Mouse (Mus musculus): ENCODE data around the gene Uqcc2. TPM values are rescaled to one million over a fixed set of nuclear protein-coding genes. Genes with fewer than 3 reads are reported as not detected.

The Uqcc2 gene
- total RNA-seq, 1 experiment from 2014 or later: 143 TPM

DNA sequence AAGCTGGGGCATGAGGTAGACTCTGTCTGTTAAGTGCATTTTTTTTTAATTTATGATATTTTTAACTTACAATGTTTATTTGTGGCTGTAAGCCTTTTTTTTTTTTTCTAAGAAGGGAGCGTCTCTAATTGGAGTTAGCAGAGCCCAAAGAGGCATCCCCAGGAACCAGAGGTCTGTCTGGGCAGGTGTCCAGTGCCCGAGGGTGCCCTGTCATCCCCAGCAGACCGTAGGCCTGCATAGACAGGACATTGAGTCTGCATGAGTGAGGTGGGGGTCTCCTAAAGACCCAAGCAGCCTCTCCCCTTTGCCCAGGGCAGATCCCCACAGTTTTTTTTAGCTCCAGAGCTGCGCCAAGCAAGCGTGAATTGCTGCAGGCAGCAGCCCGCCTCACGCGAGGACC lies 22.0 kb upstream of the Uqcc2 start:
- no peak for ATAC-seq (replicated peaks; ENCODE audit: low read depth, poor library complexity, severe bottlenecking)

DNA sequence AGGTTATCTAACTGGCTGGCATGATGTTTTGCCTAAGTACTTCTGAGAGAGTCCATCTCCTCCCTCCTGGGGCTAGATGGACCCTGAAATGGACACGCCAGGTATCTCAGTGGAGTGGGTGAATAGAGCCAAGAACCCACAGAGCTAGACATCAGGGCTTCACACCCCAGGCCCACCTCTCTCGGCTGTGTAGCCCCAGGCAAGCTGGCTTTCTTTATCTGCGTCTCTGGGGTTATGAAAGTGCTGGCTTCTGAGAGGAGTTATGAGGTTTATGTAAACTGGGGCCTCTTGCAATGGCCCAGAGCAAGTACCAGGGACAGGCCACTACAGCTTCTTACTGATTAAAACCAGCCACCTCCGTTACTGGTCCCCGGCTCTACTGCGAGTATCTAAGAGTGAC lies 21.2 kb upstream of the Uqcc2 start:
- no peak for ATAC-seq (replicated peaks; ENCODE audit: low read depth, poor library complexity, severe bottlenecking)

DNA sequence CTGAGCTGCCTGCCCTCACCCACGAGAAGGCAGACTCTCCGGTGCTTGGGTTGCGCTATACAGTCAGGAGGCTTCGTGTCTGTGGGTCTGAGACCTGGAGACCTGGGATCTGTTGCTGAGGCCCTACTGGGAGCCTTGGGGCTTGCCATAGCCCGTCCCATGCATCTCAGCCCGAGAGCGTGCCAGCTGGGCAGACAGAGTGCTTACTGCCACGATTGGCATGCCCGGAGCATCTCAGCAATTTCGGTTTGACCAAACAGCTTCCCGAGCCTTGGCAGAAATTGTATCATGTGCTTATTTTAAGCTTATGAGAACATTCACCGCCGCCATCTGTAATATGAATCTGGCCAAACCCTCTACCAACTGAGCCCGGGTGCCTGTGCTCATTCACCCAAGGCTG lies 20.5 kb upstream of the Uqcc2 start:
- no peak for ATAC-seq (replicated peaks; ENCODE audit: low read depth, poor library complexity, severe bottlenecking)

DNA sequence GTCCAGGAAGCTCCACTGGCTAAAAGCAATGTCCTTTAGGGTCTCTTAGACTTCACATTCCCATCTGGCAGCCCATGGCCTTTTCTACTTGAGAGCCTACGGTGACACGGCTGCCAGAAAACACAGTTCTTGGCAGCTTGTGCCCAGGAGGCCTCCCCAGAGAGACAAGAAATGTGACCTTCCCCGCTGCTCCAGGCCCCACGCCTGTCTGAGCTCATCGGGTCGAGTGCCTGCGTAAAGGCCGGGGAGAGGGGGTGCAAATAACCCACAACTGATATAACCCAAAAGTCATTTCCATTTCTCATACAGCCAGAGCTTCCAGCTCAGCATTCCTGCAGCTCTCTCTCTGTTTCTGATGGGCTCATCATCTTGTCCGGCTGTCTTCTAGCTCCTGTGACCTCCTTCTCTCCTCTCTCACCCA lies 20.1 kb upstream of the Uqcc2 start:
- ATAC-seq (replicated peaks; ENCODE audit: low read depth, poor library complexity, severe bottlenecking): no peak

DNA sequence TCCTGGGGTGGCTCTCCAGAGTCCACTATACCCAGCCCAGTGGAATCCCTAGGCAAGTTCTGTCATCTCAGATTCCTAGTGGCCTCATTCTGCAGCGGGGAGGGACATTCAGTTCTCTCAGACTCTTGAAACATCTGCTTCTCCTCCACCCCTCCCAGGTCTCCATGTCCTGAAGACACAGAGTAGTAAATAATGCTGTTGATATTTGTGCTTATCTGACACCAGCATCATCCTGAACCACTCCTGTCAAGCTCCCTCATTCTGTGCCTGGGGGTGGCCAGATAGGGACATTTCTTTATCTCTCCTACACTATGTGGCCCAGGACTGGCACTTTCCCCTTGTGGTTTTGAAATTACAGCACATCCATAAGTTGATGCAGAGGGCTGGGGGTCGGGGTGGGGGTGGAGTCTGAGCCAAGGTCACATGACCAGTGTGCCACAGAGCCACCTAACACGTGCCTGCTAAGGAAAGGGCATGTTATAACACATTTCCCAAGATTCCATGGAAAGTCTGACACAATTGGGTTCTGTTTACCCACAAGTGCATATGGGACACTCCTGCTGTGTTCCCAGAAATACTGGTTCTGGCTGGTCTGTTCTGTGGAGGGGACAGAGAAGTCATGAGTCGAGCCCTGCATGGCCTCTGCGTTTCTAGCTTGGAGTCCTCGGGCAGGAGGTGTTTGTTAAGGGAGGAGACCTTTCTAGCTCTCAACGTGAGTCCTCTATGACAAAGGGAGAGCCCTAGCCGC lies 19.4 kb upstream of the Uqcc2 start:
- ATAC-seq (replicated peaks; ENCODE audit: low read depth, poor library complexity, severe bottlenecking): peak; percentile 85

DNA sequence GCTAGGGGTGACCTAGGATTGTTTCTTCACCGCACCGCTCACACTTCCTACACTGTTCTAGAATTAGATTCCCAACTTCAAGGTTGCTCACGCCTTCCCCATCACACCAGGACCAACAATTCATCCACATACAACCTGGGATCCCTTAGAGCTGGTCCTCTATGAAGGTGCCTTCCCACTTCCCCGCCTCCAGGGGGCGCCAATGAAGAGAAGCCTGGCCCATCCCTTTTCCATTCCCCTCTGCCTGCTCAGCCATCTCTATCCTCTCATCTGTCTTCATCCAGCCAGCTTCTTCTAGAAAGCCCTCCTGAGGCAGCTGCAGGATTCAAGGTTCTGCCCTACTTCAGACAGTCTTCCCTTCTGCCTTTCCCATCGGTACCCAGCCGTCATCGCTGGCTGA lies 17.7 kb upstream of the Uqcc2 start:
- ATAC-seq (replicated peaks; ENCODE audit: low read depth, poor library complexity, severe bottlenecking): no peak

DNA sequence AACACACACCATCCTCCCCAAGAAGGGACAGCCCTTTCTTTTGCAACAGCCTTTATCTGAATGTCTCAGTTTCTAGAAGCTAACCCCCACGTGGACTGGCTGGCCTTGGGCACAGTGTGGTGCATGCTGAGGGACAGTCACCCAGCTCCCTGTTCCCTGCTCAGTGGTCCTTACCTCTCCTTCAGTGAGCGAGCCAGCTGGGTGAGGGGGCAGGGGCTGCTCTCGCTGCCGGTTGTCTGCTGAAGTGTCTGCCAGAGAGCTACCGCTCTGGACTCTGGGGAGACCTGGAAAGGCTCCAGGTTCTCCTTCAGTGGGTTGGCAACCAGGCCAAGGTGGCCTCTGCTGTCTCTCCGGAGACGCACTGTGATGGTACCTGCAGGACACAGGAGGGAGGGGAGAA lies 17.2 kb upstream of the Uqcc2 start:
- ATAC-seq (replicated peaks; ENCODE audit: low read depth, poor library complexity, severe bottlenecking): no peak

DNA sequence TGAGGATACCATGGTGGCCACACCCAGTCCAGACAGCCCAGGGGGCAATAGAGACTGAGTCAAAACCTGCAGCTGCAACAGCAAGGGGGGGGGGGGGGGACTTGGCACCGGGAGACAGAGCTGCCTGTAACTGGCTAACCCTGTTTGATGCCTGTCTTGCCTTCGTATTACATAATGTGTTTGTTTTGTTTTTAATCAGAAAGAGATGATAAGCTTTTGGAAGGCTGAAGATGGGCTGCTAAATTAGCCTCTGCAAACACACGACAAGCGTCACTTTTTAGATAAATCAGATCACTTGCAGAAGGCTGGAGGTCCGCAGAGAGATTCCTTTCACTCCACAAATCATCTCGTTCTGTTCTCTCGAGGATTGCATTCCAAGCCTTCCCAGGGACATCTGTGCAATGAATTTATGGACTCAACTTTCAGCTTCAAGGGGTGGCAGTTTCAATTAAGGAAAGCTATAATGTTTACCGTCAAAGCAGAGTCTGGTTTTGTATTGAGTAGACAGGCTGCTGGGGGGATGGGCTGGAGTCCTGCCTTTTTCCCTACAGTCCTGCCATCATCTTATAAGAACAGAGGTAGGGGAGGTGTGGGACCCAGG lies 12.7 kb upstream of the Uqcc2 start:
- ATAC-seq (replicated peaks; ENCODE audit: low read depth, poor library complexity, severe bottlenecking): no peak

DNA sequence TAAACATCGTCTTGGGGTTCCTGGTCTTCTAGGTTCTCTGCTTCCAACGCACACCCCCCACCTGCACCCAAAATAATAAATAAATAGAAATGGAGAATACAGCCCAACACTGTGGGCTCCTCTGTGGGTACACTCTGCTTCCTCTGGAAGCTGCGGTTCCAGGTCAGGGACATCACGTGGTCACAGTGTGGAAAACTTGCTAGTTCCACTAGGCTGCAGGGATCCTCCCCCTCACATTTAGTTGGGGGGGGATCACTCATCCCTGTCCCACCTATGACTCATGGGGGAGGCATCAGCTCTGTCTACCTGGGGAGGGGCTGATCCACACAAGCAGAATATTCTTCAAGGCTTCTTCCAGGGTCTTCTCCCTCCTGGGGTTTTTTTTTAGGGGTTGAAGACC lies 10.4 kb upstream of the Uqcc2 start:
- 0 out of 2 replicates have a peak, but pooled peaks have one; percentile 8 for ATAC-seq (replicated peaks; ENCODE audit: low read depth, poor library complexity, severe bottlenecking)

DNA sequence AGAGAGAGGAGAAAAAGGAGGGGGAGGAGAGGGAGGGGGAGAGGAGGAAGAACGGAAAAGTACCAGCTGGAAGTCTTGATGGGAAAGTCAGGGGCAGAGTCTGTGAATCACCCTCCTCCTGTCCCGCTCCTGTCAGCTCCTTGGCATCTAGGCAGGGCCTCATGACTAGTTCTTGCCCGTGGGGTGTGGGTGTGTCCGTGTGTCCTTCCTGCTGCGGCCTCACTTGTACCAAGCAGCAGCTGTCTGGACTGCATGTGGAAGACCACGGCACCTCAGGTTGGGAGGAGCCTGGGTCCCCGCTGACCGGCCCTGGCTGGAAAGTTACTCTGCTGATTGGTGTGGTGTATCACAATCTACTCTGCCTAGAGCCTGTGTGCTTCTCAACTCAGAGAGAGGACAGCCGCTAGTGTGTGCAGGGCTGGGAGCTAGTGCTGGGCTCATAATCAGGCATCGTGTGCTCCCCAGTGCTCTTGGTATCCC lies 8.3 kb upstream of the Uqcc2 start:
- no peak for ATAC-seq (replicated peaks; ENCODE audit: low read depth, poor library complexity, severe bottlenecking)

DNA sequence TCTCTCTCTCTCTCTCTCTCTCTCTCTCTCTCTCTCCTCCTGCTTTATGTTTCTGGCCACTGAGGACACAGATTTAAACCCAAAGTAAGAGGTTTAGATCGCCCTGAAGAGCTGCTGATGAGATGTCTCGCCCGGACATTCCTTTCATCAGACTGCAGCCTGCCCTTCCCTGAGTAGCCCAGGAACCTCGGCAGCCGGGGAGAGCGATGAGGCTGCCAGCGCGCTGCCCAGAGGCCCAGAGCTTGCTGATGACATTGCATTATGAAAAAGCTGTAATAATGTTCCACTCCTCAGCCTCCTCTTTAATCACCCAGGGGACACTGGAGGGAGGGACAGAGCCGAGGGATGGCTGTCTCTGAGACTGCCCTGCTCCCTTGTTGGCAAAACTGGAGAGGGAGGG lies 6.5 kb upstream of the Uqcc2 start:
- no peak for ATAC-seq (replicated peaks; ENCODE audit: low read depth, poor library complexity, severe bottlenecking)

DNA sequence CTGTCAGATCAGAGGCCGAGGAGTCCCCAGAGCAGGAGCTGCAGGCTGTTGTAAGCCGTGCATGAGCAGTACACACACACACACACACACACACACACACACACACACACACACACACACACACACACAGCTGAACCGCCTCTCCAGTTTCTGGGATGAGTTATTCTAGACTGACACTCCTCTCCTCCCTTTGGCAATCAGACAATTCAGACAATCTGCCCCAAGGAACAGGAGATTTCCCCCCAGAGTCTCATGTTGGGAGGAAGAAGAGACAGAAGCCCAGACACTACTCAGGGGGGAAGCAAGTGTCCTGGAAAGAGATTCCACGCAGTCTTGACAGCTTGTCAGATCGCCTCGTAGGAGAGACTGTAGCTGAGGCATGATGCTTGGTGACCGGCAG lies 5.6 kb upstream of the Uqcc2 start:
- no peak for ATAC-seq (replicated peaks; ENCODE audit: low read depth, poor library complexity, severe bottlenecking)

DNA sequence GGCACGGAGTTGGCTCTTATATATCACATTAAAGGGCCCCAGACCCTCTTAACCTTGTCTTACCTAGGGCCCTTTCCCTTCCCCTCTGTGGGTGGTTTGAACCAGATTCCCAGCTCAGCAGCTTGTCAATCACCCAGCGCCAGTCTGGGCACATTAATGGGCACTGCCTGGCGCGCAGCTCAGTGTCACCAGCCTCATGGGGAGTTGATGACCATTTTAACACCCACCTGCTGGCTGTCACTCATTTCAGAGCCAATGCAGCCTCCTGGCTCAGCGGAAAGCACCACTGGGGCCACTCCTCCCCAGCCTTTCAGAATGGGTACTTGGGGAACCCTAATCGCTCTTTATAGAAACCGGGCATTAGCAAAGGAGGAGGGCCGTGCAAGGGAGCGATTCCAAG lies 4.7 kb upstream of the Uqcc2 start:
- ATAC-seq (replicated peaks; ENCODE audit: low read depth, poor library complexity, severe bottlenecking): no peak

DNA sequence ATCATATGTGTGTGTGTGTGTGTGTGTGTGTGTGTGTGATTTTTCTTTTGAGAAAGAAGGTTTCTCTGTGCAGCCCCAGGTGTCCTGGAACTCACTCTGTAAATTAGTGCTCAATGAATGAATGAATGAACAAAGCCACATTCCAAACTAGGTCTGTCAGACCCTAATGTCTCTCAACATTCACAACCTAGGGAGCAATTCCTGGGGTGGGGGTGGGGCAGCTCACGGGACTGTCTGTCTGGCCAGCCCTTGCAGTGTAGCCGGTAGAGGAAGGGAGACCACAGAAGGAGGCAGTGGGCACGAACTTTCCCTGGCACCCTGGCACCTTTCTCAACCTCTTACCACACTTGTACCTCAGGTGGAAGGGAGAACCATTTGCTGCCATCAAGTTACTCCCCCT lies 999 bp upstream of the Uqcc2 start:
- no peak for ATAC-seq (replicated peaks; ENCODE audit: low read depth, poor library complexity, severe bottlenecking)

DNA sequence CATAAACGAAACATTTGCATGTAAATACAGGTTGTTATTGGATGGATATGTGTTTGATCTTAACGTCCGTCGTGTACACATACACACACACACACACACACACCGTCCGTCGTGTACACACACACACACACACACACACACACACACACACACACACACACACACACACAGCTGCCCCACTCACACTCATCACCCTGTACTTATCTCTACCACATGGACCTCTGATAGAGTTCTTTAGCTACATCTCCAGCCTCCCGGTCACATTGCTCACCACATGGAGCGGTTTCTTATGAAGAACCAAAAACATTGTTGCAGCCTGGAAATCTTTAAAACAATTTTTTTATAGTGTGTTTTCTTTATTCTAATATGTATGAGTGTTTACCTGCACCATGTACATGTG lies 471 bp upstream of the Uqcc2 start:
- no peak; the same call in 1 of the 2 replicates for ATAC-seq (replicated peaks; ENCODE audit: low read depth, poor library complexity, severe bottlenecking)

DNA sequence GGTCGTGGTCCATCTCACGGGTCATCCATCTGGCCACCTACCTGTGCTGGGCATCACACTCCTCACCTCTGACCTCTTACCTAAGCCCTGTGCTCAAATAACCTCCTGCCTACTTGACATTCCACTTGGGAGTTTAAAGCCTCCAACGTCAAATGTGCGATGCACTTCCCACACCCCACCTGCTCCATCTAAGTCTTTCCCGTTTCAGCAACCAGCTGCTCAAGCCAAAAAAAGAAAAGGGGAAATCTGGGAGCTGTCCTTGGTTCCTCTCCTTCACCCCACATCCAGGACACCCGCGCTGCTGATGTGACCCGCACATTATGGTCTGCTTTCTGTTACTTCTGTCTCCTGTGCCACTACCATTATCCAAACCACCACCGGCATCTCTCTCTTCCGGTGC lies 1.5 kb downstream of the Uqcc2 start:
- ATAC-seq (replicated peaks; ENCODE audit: low read depth, poor library complexity, severe bottlenecking): no peak

DNA sequence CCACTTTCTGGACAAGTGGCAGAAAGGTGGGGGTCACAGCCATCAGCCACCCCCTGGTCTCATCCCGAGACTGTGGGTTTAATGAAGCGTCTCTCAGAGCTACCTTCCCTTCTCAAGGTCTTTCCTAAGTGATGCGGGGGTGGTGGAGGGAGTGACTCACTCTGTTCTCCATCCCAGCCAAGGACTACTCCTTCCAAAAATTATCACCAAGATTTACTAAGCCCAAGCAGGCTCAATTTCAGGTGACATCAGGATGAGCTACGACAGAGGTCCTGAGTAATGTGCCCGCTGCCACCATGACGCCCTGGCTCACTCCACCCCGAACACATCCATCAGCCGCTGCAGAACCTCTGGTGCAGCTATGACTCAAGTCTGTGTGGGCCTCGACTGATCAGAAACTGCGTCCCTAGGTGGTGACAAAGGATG lies 2.5 kb downstream of the Uqcc2 start:
- no peak for ATAC-seq (replicated peaks; ENCODE audit: low read depth, poor library complexity, severe bottlenecking)

DNA sequence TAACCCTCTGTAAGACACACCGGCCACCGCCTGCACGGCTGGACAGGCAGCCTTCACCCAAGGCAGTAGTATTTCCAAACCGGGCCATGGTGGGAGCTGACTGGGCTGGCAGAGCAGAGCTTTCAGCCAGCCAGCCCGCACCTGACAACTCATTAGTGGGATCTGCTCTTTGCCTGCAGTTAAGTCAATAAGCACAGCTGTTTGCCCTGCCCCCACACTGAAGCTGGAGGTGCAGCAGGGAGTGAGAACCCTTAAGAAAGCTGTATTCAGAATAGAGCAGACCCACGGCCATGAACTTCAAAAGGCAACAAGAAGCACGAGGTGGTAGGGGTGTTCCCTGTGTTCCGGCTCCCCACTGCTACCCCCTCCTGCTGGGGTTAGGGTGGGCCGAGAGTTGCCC lies 3.5 kb downstream of the Uqcc2 start:
- no peak for ATAC-seq (replicated peaks; ENCODE audit: low read depth, poor library complexity, severe bottlenecking)

DNA sequence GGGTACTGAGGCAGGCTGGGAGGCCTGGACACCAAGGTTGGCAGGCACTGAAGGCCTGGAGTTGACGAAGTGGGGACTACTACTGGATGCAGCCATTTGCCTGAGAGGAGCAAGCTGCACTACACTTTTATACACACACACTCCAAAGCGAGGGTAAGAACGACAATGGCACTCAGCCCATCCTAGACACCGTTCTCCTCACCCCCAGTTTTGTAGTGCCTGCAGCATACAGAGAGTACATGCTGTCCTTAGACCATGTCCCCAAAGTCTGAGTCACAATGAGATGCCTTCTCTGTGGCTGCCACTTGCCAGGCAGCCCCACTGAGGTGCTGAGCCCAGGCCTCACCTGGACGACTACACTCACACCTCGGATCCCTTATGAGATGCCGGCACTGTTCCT lies 3.9 kb downstream of the Uqcc2 start:
- ATAC-seq (replicated peaks; ENCODE audit: low read depth, poor library complexity, severe bottlenecking): no peak

DNA sequence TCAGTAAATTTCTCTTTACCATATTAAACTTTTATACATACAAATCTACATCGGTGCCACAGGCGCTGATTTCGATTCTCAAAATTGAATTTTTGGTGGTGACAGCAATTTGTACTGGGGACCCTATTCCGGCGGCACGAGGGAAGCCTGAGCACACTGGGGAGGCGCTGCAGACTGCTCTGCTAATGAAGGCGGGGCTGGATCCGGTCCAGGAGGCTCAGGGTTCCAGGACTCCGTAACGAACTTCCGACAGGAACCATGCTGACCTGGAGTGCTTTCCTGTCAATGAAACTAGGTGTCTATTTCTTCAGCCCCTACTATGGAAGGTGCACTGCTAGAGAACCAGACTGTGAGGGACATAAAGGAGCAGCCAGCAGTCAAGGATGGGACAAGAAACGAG lies 4.4 kb downstream of the Uqcc2 start:
- no peak for ATAC-seq (replicated peaks; ENCODE audit: low read depth, poor library complexity, severe bottlenecking)

DNA sequence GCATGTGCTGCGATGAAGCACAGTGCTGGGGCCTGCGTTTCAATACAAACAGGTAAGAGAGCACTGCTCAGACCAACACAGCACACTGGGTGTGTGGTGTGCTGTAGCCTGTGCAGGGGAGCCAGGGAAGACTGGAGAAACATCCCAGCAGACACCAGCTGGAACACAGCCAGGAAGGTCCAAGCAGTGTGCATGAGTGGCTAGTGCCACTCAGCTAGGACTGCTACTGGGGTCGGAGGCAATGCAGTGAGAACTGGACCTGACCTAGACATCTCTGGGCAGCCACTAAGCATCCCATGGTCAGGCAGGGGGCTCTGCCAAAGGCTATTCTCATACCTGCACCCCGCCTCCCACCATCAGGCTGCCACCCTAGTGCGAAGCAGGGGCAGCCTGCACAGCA lies 5.5 kb downstream of the Uqcc2 start:
- no peak for ATAC-seq (replicated peaks; ENCODE audit: low read depth, poor library complexity, severe bottlenecking)

DNA sequence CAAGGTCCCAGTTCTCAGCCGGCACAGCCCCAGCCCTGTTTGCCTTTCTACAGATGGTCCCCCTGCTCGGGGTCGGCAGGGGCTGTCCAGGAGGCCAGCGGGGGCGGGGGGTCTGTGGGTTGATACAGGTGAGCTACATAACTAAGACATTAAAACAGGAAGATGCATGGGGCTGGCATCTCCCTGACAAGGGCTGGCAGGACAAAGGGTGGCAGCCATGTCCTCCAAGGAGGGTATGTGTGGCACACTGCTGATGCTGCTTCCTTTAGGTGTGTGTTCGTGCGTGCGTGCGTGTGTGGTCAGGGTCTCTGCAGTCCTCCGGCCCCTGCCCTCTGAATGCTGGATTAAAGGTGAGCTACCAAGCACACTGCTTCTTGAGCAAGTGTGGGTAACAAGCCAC lies 6.7 kb downstream of the Uqcc2 start:
- ATAC-seq (replicated peaks; ENCODE audit: low read depth, poor library complexity, severe bottlenecking): no peak

All from common myeloid progenitor, adult 5-6 weeks (primary cell).